Mouse (Mus musculus) c-Kit-positive CD71-positive TER-119-positive erythroid progenitor cells, embryonic 14.5 days (primary cell): ENCODE data around the gene Tubb5.
"Not testable (repeated sequence)": the region's sequence is repeated elsewhere in the genome, so short reads cannot be mapped to it uniquely, and the experiment has no call there.

ENCODE experiments used
- DNase-seq: peaks from one replicate; pipeline ENCODE4 v3.0.0-alpha.2; 2013; ENCODE audit warnings: low spot score

Gene Tubb5

GRCm38 (mm10) chr17:35860831-35861197 is 22.7 kb upstream of the Tubb5 start:
- DNase-seq = no peak

DNA sequence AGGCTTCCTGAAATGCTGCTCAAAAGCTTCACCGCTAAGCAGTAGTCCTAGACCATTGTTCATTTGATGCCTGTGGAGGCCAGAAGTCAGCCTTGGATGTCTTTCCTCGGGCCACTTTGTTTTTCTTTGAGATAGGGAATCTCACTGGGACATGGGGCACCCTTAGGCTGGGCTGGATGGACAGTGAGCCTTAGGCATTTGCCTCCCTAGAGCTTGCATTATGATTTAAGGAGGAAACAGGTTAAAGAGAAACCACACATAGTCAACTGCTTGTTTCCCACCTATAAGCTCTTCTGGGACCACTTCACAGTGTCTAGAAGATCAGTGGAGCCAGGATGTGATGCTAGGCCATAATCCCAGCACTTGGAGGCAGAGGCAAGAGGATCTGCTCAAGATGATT is 21.7 kb upstream of the Tubb5 start:
- DNase-seq = no peak

DNA sequence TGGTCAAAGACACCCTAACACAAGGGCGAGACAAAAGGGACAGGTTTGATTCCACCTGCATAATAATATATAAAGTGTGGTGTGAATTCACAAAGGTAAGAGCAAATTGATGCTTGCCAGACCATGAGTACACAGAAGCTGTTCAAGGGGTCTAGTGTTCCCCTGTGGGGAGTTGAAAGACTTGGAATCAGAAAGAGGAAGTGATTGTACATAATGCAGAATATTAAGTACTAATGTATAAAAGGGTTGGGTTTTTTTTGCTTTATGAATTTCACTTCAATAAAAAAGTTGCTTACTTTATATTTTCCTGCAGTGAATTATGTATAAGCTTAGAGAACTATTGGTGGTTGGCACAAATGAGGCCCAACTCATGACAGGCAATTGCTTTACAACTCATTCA is 21.3 kb upstream of the Tubb5 start:
- DNase-seq = no peak

- peak; percentile 50 for DNase-seq
These were observed 12.9 kb upstream of the Tubb5 start for GRCm38 (mm10) chr17:35850974-35851373.

GRCm38 (mm10) chr17:35848112-35848511 is 10.0 kb upstream of the Tubb5 start:
- DNase-seq = no peak

GRCm38 (mm10) chr17:35843514-35843913 is 5.4 kb upstream of the Tubb5 start:
- no peak for DNase-seq

DNA sequence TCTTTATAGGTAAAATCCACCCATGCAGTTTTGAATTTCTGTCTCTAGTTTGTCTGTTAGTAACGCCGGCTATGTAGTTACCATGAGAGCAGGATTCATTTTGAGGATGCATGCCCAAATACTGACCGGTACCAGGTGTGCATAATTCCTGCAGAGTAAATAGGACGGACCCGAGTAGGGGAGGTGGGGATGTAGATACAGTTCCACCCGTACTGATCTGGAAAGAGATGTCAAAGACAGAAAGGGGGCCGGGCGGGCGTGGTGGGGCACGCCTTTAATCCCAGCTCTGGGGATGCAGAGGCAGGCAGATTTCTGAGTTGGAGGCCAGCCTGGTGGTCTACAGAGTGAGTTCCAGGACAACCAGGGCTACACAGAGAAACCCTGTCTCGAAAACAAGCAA is 3.9 kb upstream of the Tubb5 start:
- peak; percentile 44 for DNase-seq

- peak; percentile 100 for DNase-seq
These were observed 3.2 kb upstream of the Tubb5 start, which contains the start of gene Mdc1 for GRCm38 (mm10) chr17:35841076-35841950. Gene Mdc1, plus strand, starts transcription at chr17:35841515.

DNA sequence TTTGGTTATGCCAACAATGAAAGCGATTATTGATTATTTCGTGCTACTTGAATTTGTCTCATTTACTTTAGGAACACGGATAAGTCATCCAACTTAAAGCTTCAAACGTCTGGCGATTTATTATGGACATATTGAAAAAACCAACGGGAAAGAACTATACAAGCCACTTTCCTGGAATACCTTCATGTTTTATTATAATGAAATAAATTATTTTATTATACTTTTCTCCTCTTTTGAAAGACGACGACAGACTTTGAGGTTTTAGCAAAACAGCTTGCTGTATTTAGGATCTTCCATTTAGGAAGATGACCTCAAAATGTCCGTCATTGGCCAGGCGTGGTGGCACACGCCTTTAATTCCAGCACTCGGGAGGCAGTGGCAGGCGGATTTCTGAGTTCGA is 2.5 kb upstream of the Tubb5 start:
- no peak for DNase-seq

DNA sequence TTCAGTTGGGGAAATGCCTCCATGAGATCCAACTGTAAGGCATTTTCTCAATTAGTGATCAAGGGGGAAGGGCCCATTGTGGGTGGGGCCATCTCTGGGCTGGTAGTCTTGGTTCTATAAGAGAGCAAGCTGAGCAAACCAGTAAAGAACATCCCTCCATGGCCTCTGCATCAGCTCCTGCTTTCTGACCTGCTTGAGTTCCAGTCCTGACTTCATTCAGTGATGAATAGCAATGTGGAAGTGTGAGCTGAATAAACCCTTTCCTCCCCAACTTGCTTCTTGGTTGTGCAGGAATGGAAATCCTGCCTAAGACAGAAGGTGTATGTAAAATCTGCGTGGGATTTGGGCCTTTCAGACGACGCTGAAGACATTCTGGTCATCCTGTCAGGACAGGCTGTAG is 896 bp upstream of the Tubb5 start:
- DNase-seq = not testable (repeated sequence)

DNA sequence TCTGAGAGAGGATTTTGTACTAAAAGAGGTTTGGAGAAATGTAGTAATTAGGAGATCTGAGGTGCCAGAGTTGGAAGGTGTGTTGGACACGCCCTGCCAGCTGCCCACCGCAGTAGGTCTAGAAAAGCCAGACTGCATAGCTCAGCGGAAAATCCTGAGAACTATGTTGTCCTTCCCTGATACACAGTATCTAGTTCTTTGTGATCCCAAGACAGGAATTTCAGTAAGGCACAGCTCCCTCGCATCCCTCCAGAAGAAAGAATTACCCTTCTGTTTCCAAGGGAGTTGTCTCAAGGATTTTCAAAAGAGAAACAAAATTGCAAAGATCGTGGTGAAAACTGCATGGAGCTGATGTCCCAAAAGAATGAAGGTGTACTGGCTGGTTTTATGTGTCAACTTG is 464 bp upstream of the Tubb5 start:
- DNase-seq = peak; percentile 53

DNA sequence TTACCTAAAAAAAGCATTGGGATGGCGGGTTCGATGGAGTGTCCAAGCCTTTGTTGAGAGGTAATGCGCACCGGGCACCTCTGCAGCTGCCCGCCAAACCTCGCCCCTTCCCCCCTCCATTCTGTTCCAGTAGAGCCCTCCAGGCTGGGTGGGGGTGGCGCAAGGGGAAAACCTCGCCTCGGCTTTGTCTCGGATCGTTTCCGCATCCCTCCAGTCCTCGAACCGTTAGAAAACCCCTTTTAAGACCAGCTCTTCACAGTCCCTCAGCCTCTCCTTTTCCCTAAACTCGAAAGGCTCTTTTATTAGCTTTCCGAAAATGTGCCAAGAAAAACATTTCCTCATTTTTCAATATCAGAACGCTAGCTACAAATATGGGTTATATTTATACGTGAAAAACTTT is 619 bp downstream of the Tubb5 start:
- DNase-seq = peak; percentile 50

DNA sequence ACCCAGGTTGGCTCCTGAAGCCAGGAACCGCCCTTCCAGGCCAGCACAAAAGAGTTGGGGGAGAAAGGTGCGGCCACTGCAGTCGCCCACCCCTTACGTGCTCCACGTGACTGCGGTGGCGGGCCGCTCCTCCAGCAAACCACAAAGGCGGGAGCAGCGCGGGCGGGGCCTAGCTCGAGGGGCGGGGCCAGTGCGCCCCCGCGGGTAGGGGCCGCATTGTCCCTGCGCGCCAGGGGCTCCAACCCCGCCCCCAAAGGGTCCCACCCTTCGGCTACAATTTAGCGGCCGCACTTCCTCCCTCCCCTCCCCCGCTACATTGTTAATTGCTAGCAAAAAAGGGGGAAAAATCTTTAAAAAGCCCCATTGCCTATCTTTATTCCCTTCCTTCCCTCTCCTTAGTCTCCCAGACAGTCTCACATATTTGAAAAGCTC is 1.1 kb downstream of the Tubb5 start:
- peak; percentile 86 for DNase-seq

DNA sequence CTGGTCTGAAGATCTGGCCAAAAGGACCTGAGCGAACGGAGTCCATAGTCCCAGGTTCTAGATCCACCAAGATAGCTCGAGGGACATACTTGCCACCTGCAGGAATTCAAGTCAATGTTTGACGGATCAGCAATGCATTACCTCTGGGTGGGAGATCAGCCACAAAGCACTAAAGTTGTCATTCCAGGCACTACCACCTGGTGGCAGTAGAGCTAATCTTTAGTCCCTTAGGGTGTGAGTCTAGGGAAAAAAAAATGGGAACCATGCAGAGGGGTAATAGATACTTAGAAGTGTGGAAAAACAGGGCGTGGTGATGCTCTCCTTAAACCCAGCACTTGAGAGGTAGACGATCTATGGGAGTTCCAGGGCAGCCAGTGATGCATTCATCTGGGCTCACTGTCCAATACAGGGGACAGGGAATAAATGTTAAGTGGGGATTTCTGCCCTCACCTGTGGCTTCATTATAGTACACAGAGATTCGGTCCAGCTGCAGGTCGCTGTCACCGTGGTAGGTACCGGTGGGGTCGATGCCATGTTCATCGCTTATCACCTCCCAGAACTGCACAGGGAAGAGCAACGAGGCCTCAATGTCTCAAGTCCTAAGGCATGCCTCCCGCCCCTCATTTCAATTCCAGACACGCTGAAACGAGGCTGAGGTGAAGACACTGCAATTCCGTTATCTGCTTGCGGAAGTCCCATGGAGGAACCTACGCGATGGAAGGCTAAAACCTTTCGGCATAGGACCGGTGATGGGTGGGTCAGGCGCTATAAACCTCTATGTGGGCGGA is 1.7 kb downstream of the Tubb5 start:
- peak; percentile 83 for DNase-seq

GRCm38 (mm10) chr17:35835424-35836140 is 2.5 kb downstream of the Tubb5 start:
- DNase-seq = no peak

DNA sequence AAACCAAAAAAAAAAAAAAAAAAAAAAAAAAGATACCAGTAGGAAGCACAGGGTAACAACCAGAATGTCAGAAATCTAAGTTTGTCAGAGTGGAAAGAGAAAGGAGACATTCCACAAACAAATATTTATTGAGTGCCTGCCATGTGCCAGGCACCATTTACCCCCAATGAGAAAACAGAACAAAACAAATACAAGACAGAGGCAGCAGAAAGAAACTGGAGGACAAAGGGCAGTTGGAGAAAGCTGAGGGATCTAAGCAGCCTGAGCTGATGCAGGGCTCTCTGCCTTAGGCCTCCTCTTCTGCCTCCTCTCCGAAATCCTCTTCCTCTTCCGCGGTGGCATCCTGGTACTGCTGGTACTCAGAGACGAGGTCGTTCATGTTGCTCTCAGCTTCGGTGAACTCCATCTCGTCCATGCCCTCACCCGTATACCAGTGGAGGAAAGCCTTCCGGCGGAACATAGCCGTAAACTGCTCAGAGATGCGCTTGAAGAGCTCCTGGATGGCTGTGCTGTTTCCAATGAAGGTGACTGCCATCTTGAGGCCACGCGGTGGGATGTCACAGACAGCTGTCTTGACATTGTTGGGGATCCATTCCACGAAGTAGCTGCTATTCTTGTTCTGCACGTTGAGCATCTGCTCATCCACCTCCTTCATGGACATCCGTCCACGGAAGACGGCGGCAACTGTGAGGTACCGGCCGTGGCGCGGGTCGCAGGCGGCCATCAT is 3.2 kb downstream of the Tubb5 start:
- no peak for DNase-seq

DNA sequence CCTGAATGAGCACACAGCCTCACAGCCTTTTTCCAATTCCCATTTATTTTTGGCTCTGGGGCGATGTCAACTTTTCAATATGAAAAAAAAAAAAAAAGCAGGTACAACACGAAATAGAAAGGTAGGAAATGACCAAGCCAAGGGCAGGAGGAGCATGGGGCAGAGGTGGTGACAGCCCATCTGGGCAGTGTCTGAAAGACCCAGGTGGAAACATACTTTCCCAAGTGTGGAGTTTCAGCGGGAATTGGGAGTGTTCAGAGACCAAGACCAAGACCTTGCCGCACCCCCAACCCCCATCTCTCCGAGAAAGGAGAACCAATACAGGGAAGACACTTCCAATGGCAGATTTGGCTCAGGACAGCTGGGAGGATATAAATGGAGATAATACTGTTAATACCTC is 4.2 kb downstream of the Tubb5 start:
- no peak for DNase-seq

GRCm38 (mm10) chr17:35833239-35833751 is 4.8 kb downstream of the Tubb5 start:
- DNase-seq = no peak

DNA sequence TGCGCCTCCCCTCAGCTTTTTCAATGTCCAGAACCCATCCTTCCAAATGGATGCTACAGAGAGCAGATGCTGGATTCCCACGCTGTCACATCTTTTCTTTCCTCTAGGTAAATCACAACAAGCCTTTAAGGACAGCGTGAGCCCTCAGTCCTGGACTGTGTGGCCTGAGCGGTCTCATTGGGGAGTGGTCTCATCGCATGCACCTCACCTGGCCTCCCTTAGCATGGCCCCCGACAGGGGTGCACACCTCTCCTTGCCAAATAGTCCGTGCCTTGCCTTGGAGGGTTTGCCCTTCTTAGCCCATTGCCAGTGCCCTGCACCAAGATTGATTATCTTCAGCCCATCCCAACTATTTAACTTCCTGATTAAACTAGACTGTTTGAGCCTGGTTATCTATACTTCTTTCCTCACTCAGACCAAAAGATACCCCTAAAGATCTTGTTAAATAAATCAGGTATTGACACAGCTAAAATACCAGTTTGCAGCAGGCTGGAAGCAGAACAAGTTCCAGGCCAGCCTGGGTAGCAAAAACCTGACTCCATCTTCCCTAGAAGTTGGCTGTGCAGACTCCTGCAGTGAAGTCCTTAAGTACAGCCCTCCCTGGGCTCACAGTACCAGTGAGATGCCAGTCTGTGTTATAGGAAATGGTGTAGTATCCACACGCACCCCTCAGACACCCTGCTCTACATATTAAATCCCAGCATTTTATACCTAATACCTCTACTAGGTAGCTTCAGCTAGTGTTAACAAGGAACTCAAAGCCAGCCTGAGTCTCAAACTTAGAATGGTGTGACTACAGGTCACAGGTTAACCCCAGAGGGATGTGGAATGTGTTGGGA is 5.5 kb downstream of the Tubb5 start:
- no peak for DNase-seq

DNA sequence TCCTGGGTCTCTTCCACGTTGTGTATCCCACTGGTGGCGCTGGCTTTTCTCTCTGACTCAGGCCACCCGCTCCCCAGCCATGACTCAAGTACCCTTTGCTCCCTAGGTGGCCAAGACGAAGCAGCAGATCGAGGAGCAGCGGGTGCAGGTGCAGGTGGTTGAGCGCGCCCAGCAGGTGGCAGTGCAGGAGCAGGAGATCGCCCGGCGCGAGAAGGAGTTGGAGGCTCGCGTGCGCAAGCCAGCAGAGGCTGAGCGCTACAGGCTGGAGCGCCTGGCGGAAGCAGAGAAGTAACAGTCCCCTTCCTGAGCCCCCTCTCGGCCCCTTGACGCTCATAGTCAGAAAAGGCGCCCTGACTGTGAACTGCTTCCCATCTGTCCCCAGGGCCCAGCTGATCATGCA is 8.4 kb downstream of the Tubb5 start:
- peak; percentile 83 for DNase-seq
